Mouse (Mus musculus): ENCODE results near the gene Cryba2. TPM values are rescaled to one million over a fixed set of nuclear protein-coding genes. Genes with fewer than 3 reads are reported as not detected.

Cryba2 gene
- polyA plus RNA-seq, 1 experiment from 2014 or later = 0.45 TPM

- H3K27ac ChIP-seq (ENCODE audit: low read length) = no peak overlapping the region
- no peak for ATAC-seq
- H3K27me3 ChIP-seq (ENCODE audit: control insufficient read depth, insufficient read depth, low read depth, low read length) = peaks cover 79% of the 10 kb centered on the region
- H3K9me3 ChIP-seq (replicated peaks; ENCODE audit: control insufficient read depth, low read length, poor library complexity, severe bottlenecking) = no peaks in the 10 kb centered on the region
- H3K9ac ChIP-seq (ENCODE audit: low read depth, low read length) = no peak overlapping the region
- WGBS = 3% methylated on average over 2 of the region's 8 CpGs
- H3K4me2 ChIP-seq (ENCODE audit: low read length) = no peak overlapping the region
- no peaks in the 10 kb centered on the region for H3K36me3 ChIP-seq (ENCODE audit: control insufficient read depth, insufficient read depth, low read length)
- H3K4me1 ChIP-seq (ENCODE audit: control insufficient read depth, insufficient read depth, low read length) = peaks cover 15% of the 10 kb centered on the region
- H3K4me3 ChIP-seq (ENCODE audit: low read depth, low read length) = no peak overlapping the region
Measured at GRCm38 (mm10) chr1:74891513-74891912, 1.4 kb downstream of the Cryba2 start.

GRCm38 (mm10) chr1:74885369-74886042 lies 7.4 kb downstream of the Cryba2 start, which contains the start of gene Fev:
Gene Fev, minus strand, starts transcription at chr1:74885419.
- 0 out of 2 replicates have a peak within 1 kb of the TSS, but pooled peaks have one; percentile 15 for H3K9ac ChIP-seq (ENCODE audit: low read depth, low read length)
- 0 out of 2 replicates have a peak, but pooled peaks have one; percentile 12 for ATAC-seq
- under 1% methylated on average over 36 of the region's 43 CpGs for WGBS
- no peak within 1 kb of the TSS for H3K27ac ChIP-seq (ENCODE audit: low read length)
- H3K36me3 ChIP-seq (ENCODE audit: control insufficient read depth, insufficient read depth, low read length) = no peaks in the 10 kb centered on the region
- peak within 1 kb of the TSS; percentile 41 for H3K4me2 ChIP-seq (ENCODE audit: low read length)
- no peaks in the 10 kb centered on the region for H3K9me3 ChIP-seq (replicated peaks; ENCODE audit: control insufficient read depth, low read length, poor library complexity, severe bottlenecking)
- peaks cover 30% of the 10 kb centered on the region for H3K4me1 ChIP-seq (ENCODE audit: control insufficient read depth, insufficient read depth, low read length)
- H3K27me3 ChIP-seq (ENCODE audit: control insufficient read depth, insufficient read depth, low read depth, low read length) = peaks cover 72% of the 10 kb centered on the region
- peak within 1 kb of the TSS; percentile 9 for H3K4me3 ChIP-seq (ENCODE audit: low read depth, low read length)

- Histone ChIP-seq H3K9me3 (replicated peaks; ENCODE audit: control insufficient read depth, low read length, poor library complexity, severe bottlenecking) (no peaks in the 10 kb centered on the region), H3K9ac (ENCODE audit: low read depth, low read length) (no peak overlapping the region), H3K27me3 (ENCODE audit: control insufficient read depth, insufficient read depth, low read depth, low read length) (peaks cover 63% of the 10 kb centered on the region), H3K27ac (ENCODE audit: low read length) (no peak overlapping the region), H3K4me2 (ENCODE audit: low read length) (peak overlapping the region; percentile 41), H3K4me3 (ENCODE audit: low read depth, low read length) (peak overlapping the region; percentile 9), H3K36me3 (ENCODE audit: control insufficient read depth, insufficient read depth, low read length) (no peaks in the 10 kb centered on the region), H3K4me1 (ENCODE audit: control insufficient read depth, insufficient read depth, low read length) (peaks cover 30% of the 10 kb centered on the region)
- under 1% methylated on average over 57 of the region's 57 CpGs for WGBS
- no peak for ATAC-seq
Measured at GRCm38 (mm10) chr1:74884196-74885141, 8.5 kb downstream of the Cryba2 start.

GRCm38 (mm10) chr1:74883441-74883840 lies 9.5 kb downstream of the Cryba2 start:
- WGBS = 7% methylated on average over 5 of the region's 5 CpGs
- H3K4me2 ChIP-seq (ENCODE audit: low read length) = no peak overlapping the region

GRCm38 (mm10) chr1:74882828-74883227 lies 10.1 kb downstream of the Cryba2 start:
- Histone ChIP-seq H3K27ac (ENCODE audit: low read length) (no peak overlapping the region), H3K27me3 (ENCODE audit: control insufficient read depth, insufficient read depth, low read depth, low read length) (peaks cover 60% of the 10 kb centered on the region), H3K36me3 (ENCODE audit: control insufficient read depth, insufficient read depth, low read length) (no peaks in the 10 kb centered on the region), H3K9ac (ENCODE audit: low read depth, low read length) (no peak overlapping the region), H3K4me1 (ENCODE audit: control insufficient read depth, insufficient read depth, low read length) (peaks cover 30% of the 10 kb centered on the region), H3K4me3 (ENCODE audit: low read depth, low read length) (peak overlapping the region; percentile 47; the same call in 1 of the 2 replicates), H3K4me2 (ENCODE audit: low read length) (no peak overlapping the region; the same call in 1 of the 2 replicates), H3K9me3 (replicated peaks; ENCODE audit: control insufficient read depth, low read length, poor library complexity, severe bottlenecking) (no peaks in the 10 kb centered on the region)
- WGBS = 3% methylated on average over 8 of the region's 8 CpGs
- ATAC-seq = no peak

More at GRCm38 (mm10) chr1:74883441-74883840, 9.5 kb downstream of the Cryba2 start:
- Histone ChIP-seq H3K27me3 (ENCODE audit: control insufficient read depth, insufficient read depth, low read depth, low read length) (peaks cover 64% of the 10 kb centered on the region), H3K4me3 (ENCODE audit: low read depth, low read length) (no peak overlapping the region), H3K4me1 (ENCODE audit: control insufficient read depth, insufficient read depth, low read length) (peaks cover 30% of the 10 kb centered on the region), H3K9me3 (replicated peaks; ENCODE audit: control insufficient read depth, low read length, poor library complexity, severe bottlenecking) (no peaks in the 10 kb centered on the region), H3K27ac (ENCODE audit: low read length) (no peak overlapping the region), H3K9ac (ENCODE audit: low read depth, low read length) (no peak overlapping the region), H3K36me3 (ENCODE audit: control insufficient read depth, insufficient read depth, low read length) (no peaks in the 10 kb centered on the region)
- no peak for ATAC-seq

- Histone ChIP-seq H3K27me3 (ENCODE audit: control insufficient read depth, insufficient read depth, low read depth, low read length) (peaks cover 54% of the 10 kb centered on the region), H3K9ac (ENCODE audit: low read depth, low read length) (peak overlapping the region; percentile 56), H3K4me3 (ENCODE audit: low read depth, low read length) (peak overlapping the region; percentile 47), H3K36me3 (ENCODE audit: control insufficient read depth, insufficient read depth, low read length) (no peaks in the 10 kb centered on the region), H3K4me1 (ENCODE audit: control insufficient read depth, insufficient read depth, low read length) (peaks cover 30% of the 10 kb centered on the region), H3K27ac (ENCODE audit: low read length) (no peak overlapping the region), H3K4me2 (ENCODE audit: low read length) (peak overlapping the region; percentile 84), H3K9me3 (replicated peaks; ENCODE audit: control insufficient read depth, low read length, poor library complexity, severe bottlenecking) (no peaks in the 10 kb centered on the region)
- ATAC-seq = no peak
- 1% methylated on average over 57 of the region's 74 CpGs for WGBS
Measured at GRCm38 (mm10) chr1:74882055-74882734, 10.7 kb downstream of the Cryba2 start.

GRCm38 (mm10) chr1:74880785-74881360 lies 12.1 kb downstream of the Cryba2 start:
- Histone ChIP-seq H3K4me3 (ENCODE audit: low read depth, low read length) (no peak overlapping the region), H3K9me3 (replicated peaks; ENCODE audit: control insufficient read depth, low read length, poor library complexity, severe bottlenecking) (no peaks in the 10 kb centered on the region), H3K36me3 (ENCODE audit: control insufficient read depth, insufficient read depth, low read length) (no peaks in the 10 kb centered on the region), H3K4me1 (ENCODE audit: control insufficient read depth, insufficient read depth, low read length) (peaks cover 29% of the 10 kb centered on the region), H3K27me3 (ENCODE audit: control insufficient read depth, insufficient read depth, low read depth, low read length) (peaks cover 41% of the 10 kb centered on the region), H3K9ac (ENCODE audit: low read depth, low read length) (no peak overlapping the region), H3K4me2 (ENCODE audit: low read length) (peak overlapping the region; percentile 25), H3K27ac (ENCODE audit: low read length) (no peak overlapping the region)
- WGBS = 3% methylated on average over 18 of the region's 18 CpGs
- peak; percentile 52; the same call in 1 of the 2 replicates for ATAC-seq

- H3K36me3 ChIP-seq (ENCODE audit: control insufficient read depth, insufficient read depth, low read length) = no peaks in the 10 kb centered on the region
- ATAC-seq = no peak
- no peak overlapping the region for H3K27ac ChIP-seq (ENCODE audit: low read length)
Measured at GRCm38 (mm10) chr1:74877199-74877598, 15.7 kb downstream of the Cryba2 start.

More at GRCm38 (mm10) chr1:74877199-74877598, 15.7 kb downstream of the Cryba2 start:
- Histone ChIP-seq H3K27me3 (ENCODE audit: control insufficient read depth, insufficient read depth, low read depth, low read length) (peaks cover 14% of the 10 kb centered on the region), H3K9ac (ENCODE audit: low read depth, low read length) (no peak overlapping the region), H3K4me3 (ENCODE audit: low read depth, low read length) (no peak overlapping the region), H3K4me2 (ENCODE audit: low read length) (no peak overlapping the region), H3K9me3 (replicated peaks; ENCODE audit: control insufficient read depth, low read length, poor library complexity, severe bottlenecking) (no peaks in the 10 kb centered on the region), H3K4me1 (ENCODE audit: control insufficient read depth, insufficient read depth, low read length) (peaks cover 9% of the 10 kb centered on the region)
- WGBS = 49% methylated on average over 3 of the region's 3 CpGs

Data from midbrain, embryonic 16.5 days (tissue).